Mouse (Mus musculus): ENCODE data around the gene Mcmbp.
"Not testable (repeated sequence)": the region's sequence is repeated elsewhere in the genome, so short reads cannot be mapped to it uniquely, and the experiment has no call there.

Gene Mcmbp

GRCm38 (mm10) chr7:128699959-128700358, 40.3 kb downstream of the Mcmbp start:
- not testable (repeated sequence) for DNase-seq

GRCm38 (mm10) chr7:128694848-128695247, 45.4 kb downstream of the Mcmbp start:
- no peak for DNase-seq

GRCm38 (mm10) chr7:128692163-128692562, 48.1 kb downstream of the Mcmbp start:
- no peak for DNase-seq

DNA sequence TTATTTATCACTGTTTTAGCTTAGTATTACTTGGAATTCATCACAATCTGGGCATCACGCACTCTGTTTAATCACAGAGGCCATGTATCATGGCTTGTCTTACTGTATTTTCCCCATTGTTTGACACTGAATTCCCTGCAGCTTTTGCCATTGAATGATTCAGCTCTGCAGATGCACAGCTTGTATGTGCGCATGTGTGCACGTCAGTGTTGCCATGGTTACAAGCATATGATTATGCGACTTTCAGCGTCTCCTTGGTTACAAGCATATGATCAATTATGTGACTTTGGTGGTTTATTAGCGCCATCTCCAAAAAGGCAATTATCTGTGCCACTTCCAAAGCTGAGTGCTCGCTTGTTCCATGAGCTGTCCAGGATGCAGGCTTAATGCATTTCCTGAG, 49.5 kb downstream of the Mcmbp start:
- no peak for DNase-seq

DNA sequence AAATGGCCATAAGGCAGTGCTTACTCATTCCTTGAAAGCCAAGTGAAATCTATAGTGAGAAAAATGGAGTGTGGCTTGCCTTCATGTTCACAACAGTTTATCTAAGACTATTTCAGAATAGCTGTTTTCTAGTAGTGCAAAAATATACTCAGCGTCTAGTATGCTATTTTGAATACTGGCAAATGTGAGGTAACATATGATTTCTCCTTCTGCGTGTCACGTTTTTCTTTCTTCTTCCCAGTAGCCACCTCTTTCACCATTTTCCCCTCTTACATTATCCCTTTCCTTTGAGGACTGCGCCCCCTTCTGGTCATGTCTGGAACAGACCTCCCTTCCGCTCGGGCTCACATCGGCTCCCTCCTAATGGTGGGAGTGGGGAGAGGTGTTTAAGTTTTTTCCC, 50.2 kb downstream of the Mcmbp start:
- peak; percentile 52 for DNase-seq

DNA sequence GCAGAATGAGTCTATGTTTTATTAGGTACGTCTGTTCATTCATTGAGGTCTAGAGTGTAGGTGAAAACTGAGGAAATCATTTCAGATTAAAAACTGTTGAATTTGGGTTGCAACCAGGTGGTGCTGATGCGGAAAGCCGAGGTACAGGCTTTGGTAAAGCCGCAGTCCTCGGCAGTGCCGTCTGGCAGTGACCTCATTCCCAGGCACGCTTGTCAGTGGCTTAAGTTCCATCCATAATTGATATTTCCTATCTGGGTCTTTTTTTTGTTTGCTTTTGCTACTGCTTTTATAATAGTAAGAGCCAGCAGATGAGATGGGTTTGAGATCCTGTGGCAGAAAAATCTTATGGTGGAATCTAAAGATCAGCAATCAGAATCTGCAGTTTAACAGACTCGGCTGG, 50.9 kb downstream of the Mcmbp start:
- no peak for DNase-seq

GRCm38 (mm10) chr7:128687821-128688564, 52.3 kb downstream of the Mcmbp start:
- peak; percentile 27 for DNase-seq

GRCm38 (mm10) chr7:128678546-128678945, 61.7 kb downstream of the Mcmbp start:
- DNase-seq, result no peak

DNA sequence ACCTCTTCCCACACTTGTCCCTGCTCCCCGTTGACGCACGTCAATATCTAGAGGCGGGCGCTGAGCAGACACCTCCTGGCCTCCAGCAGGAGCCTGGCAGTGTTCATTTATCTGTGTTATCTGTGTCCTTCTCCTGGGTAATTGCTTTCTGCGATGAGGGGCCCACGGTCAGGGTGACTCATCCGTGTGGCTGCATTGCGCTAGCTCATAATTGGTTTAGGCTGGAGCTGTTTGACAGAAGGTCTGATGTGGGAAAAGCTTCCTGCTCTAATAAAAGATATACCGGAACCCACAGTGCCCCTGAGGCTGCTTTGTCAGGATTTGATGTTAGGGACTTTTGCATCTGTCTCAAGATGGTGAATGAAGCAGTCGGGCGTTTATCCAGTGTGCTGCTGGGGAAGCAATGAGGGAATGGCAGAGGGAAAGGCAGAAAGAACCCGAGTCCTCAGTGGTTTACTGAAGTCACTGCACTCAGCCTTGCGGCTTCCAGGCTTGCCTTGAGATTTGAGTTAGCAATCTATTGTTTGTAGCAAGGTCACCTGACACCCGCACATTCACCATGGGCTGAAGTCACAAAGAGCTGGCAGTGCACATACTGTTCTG, 67.8 kb downstream of the Mcmbp start:
- DNase-seq, result no peak

DNA sequence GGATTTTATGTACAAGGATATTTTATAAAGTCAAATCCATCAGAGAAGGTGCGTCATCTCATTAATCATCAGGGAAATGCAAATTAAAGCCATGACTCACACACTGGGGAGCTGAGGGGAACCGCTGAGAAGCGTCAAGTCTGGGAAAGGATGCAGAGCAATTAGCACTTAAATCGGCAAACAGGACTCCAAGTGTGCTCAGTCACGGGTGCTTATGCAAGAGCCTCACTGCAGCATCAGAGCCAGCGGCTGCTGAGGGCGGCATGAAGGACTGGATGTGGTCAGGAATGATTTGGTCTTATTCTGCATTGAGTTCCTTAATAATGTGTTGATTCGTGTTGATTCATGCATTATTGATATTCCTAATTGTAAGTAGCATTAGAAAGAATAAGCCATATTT, 68.3 kb downstream of the Mcmbp start:
- no peak for DNase-seq

DNA sequence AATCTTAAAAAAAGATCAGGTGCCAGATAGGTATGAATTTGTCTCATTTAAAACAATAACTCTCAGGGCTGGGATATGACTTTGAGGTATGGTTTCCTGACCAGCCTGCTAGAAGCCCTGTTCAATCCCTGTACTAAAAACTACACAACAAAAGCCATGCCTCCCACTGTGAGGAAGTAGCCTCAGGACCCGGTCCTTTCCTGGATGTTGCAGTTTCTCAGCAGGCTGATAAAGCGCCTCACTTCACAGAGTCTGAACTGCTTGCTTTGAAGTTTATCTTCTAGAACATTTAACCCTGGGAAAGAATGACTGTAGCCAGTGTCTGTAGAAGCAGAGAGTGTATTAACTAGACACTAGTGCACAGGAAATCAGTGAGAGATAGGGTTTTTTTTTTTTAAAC, 71.5 kb downstream of the Mcmbp start:
- no peak for DNase-seq

DNA sequence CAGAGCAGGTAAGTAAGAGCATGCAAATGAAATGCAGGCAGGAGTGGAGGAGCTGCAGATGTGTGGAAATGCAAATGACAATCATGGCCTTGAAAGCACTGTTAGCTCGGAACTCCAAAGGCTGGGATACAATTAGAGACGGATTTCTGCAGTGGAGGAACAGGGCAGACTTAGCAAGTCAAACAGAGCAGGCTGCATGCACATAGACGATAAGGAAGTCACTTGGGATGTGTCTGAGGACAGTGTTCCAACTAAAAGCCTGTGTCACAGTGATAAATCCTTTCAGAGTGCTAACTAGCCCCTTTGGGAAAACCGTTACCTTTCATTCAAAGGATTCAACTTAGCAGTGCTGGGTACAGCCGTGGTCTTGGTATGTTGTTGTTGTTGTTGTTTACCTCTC, 72.5 kb downstream of the Mcmbp start:
- DNase-seq, result no peak

GRCm38 (mm10) chr7:128664861-128665377, 75.4 kb downstream of the Mcmbp start:
- no peak for DNase-seq

DNA sequence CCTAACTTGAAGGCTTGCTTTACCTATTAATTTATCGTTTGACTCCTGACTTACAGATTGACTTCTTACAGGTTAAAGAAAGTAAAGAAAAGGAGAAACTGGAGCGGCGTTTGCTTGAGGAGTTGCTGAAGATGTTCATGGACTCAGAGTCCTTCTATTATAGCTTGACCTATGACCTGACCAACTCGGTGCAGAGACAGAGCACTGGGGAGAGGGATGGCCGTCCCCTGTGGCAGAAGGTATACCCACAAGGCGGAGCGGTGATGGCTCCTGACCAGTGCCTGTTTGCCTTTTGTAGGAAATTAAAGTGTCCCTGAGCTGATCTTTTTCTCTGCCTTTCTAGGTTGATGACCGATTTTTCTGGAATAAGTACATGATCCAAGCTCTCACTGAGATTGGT, 76.4 kb downstream of the Mcmbp start:
- DNase-seq, result no peak

DNA sequence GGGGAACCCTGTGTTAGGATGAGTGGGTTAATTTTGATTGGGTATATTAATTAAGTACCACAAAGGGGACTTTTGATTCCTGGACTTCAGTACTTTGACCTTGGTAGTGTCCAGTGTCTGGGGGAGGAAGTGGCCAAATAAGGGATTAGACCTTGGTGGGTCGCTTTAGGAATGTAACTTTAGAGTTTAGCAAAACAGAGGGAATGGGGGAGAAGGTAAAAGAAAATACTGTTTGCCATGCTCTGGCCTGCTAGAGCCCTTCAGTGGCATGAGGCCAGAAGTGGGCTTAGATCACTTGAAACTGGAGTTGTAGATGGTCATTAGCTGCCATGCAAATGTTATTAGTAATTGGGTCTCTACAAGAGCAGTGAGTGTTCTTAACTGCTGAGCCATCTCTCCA, 83.3 kb downstream of the Mcmbp start:
- no peak for DNase-seq

Measured in kidney, adult 11 months (tissue).